Mouse (Mus musculus) ES-E14 (cell line): ENCODE measurements at regions not wholly inside any gene's neighbourhood (a gene's known extent, or its start where the extent isn't known, plus 50 kb on each side); places are given as distances from the start of the nearest gene placed in this dataset.

Experiments used
- DNase-seq: peaks from one replicate; pipeline ENCODE4 v3.0.0-alpha.2; 2013; ENCODE audit warnings: low read depth, low spot score
- H3K27ac ChIP-seq: 2 replicates; pipeline ENCODE4 v1.5.1; 2012; ENCODE audit warnings: low read depth, mild to moderate bottlenecking, low read length, moderate library complexity, mixed read lengths; ENCODE audit not compliant: poor library complexity, insufficient read depth, severe bottlenecking
- H3K36me3 ChIP-seq: 2 replicates; pipeline ENCODE4 v1.6.1; 2012; ENCODE audit warnings: mild to moderate bottlenecking, low read length, moderate library complexity, mixed read lengths; ENCODE audit not compliant: control insufficient read depth, poor library complexity, insufficient read depth, severe bottlenecking
- H3K4me1 ChIP-seq, 2 experiments: fragments of 150-350 bp in 1 of 2; sonication (generic) in 1 of 2; 2 replicates each; pipeline ENCODE4 v1.6.1; 2012; ENCODE audit warnings: low read length in 2 of 2, mild to moderate bottlenecking in 1 of 2, mixed read lengths in 1 of 2; ENCODE audit not compliant: control insufficient read depth in 2 of 2, insufficient read depth in 2 of 2, poor library complexity in 1 of 2
- H3K4me3 ChIP-seq, 2 experiments: fragments of 150-350 bp in 1 of 2; sonication (generic) in 1 of 2; 2 replicates each; pipeline ENCODE4 v1.5.1; 2012; ENCODE audit warnings: low read length in 2 of 2, low read depth in 1 of 2, mild to moderate bottlenecking in 1 of 2, mixed read lengths in 1 of 2; ENCODE audit not compliant: insufficient read depth in 1 of 2, poor library complexity in 1 of 2, severe bottlenecking in 1 of 2
- H3K9ac ChIP-seq: 2 replicates; pipeline ENCODE4 v1.6.1; 2012; ENCODE audit warnings: low read depth, mild to moderate bottlenecking, low read length, mixed read lengths; ENCODE audit not compliant: poor library complexity, insufficient read depth, severe bottlenecking
- H3K9me3 ChIP-seq: fragments of 150-350 bp; sonication (generic); 2 replicates; pipeline ENCODE4 v1.6.1; 2012; ENCODE audit warnings: low read depth, mild to moderate bottlenecking, low read length; ENCODE audit not compliant: control insufficient read depth, insufficient read depth
- CHD2 ChIP-seq: IDR thresholded peaks from 2 replicates; pipeline ENCODE4 v1.6.1; 2014; ENCODE audit warnings: mild to moderate bottlenecking, low read depth, low read length, inconsistent platforms
- HCFC1 ChIP-seq: IDR thresholded peaks from 2 replicates; pipeline ENCODE4 v1.6.1; 2012; ENCODE audit warnings: low read length, inconsistent platforms, borderline replicate concordance; ENCODE audit not compliant: insufficient read depth
- MAFK ChIP-seq: IDR thresholded peaks from 2 replicates; pipeline ENCODE4 v1.6.1; 2014; ENCODE audit warnings: mild to moderate bottlenecking, low read depth, low read length, inconsistent platforms; ENCODE audit not compliant: insufficient read depth
- ZC3H11A ChIP-seq: IDR thresholded peaks from 2 replicates; pipeline ENCODE4 v1.6.1; 2012; ENCODE audit warnings: low read depth, mild to moderate bottlenecking, inconsistent platforms, low read length, borderline replicate concordance
- ZNF384 ChIP-seq: IDR thresholded peaks from 2 replicates; pipeline ENCODE4 v1.6.1; 2012; ENCODE audit warnings: low read depth, low read length, inconsistent platforms
- in situ Hi-C, 2 experiments: fragments of 600-800 bp; cut with MboI; formaldehyde crosslinking; loops; one replicate each; pipeline ENCODE4 v1.15.1; 2025; ENCODE audit warnings: low sequenced_read_pairs in 2 of 2, inconsistent platforms in 1 of 2; ENCODE audit not compliant: unreplicated experiment in 2 of 2

DNA sequence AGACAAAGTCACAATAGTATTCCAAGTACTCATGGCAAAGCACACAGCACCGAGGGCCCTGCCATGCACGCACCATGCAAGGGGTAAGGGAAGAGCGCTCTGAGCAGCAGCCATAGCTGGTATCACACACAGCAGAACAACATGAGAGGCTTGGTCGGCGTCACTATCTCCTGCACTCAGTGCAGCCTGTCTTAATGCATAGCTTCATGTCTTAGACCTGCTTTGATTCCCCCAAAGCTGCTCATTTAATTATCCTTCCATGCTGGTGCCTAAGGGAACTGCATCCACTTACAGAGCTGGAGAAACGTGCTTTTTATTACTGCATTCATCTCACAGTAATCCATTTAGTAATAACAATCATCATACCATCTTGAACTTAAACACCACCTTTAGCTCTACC lies 276.6 kb upstream of the Irak1bp1 start:
- TF ChIP-seq ZNF384 (no peak), CHD2 (no peak), ZC3H11A (no peak), MAFK (no peak), HCFC1 (no peak)
- Histone ChIP-seq H3K27ac (no peak overlapping the region; the same call in 1 of the 2 replicates), H3K36me3 (no peaks in the 10 kb centered on the region), H3K4me1 (no peaks in the 10 kb centered on the region), H3K9me3 (no peaks in the 10 kb centered on the region), H3K9ac (no peak overlapping the region), H3K4me3 (no peak overlapping the region)
- DNase-seq = no peak
- in situ Hi-C loops = no loop called here

DNA sequence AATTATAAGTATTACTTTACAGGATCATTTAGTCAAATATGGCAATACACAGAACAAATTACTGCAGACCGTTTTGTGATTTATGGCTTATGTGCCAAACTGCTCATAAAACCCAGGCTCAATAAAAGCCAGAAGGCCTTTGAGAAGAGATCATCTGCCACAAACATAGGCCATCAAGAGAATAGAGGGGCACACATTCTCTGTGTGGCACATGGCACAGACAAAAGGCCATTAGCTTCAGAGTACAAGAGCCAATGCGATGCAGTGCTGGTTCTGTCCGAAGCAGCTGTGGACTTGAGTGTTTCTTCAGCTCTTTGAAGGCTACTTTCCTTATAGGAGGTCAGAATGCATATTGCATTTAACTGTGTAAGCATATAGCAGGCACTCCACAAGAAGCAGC lies 276.1 kb upstream of the Irak1bp1 start:
- in situ Hi-C loops = no loop called here

DNA sequence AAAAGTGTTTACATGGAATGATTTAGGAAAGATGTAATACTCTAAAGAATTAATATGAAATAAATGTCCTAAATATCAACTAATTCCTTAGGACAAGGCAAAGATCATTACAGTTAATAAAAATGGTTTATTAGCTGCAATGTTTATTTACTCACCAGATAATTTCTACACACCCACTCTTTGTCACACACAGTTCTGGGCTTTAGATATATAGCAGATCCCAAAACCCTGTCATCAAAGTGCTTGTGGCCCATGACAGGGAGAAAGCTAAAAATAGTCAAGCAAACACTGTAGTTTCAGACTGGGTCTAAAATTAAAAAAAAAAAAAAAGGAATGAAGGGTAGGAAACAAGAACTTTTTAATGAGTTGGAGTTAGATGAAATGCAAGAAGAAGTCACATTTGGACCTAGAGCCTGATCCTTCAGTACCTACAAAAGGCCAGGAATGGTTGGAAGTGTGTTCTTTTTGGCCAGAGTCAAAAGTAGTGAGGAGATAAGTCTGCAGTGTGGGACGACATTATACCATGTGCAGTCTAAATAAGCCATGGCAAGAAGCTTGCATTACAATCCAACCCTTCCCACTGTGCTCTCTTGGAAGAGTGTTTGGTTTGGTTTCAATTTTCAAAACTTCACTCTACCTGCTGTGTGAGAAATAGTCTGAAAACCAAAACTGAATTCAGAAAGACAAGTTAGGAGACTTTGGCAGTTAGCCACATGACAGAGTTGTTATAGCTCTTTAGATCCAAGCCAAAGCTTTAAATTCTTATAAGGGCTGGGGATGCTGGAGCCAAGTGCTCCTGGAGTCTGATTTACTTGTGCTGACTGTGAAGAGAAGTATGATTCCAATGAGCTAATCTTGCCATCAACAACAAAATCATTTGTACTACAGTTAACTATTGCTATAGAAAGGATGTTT lies 266.5 kb upstream of the Irak1bp1 start:
- no peak overlapping the region for H3K27ac ChIP-seq
- H3K9me3 ChIP-seq = no peaks in the 10 kb centered on the region
- no peaks in the 10 kb centered on the region for H3K36me3 ChIP-seq
- in situ Hi-C loops = no loop called here
- no peak overlapping the region for H3K4me3 ChIP-seq
- DNase-seq = no peak
- TF ChIP-seq MAFK (no peak), ZC3H11A (no peak), CHD2 (no peak), HCFC1 (no peak), ZNF384 (no peak)
- H3K9ac ChIP-seq = no peak overlapping the region
- no peaks in the 10 kb centered on the region for H3K4me1 ChIP-seq

More for the DNA sequence above, 276.1 kb upstream of the Irak1bp1 start:
- Histone ChIP-seq H3K27ac (no peak overlapping the region), H3K4me3 (no peak overlapping the region), H3K9me3 (no peaks in the 10 kb centered on the region), H3K9ac (no peak overlapping the region), H3K4me1 (no peaks in the 10 kb centered on the region), H3K36me3 (no peaks in the 10 kb centered on the region)
- TF ChIP-seq MAFK = no peak
- TF ChIP-seq HCFC1 = no peak
- DNase-seq = no peak

DNA sequence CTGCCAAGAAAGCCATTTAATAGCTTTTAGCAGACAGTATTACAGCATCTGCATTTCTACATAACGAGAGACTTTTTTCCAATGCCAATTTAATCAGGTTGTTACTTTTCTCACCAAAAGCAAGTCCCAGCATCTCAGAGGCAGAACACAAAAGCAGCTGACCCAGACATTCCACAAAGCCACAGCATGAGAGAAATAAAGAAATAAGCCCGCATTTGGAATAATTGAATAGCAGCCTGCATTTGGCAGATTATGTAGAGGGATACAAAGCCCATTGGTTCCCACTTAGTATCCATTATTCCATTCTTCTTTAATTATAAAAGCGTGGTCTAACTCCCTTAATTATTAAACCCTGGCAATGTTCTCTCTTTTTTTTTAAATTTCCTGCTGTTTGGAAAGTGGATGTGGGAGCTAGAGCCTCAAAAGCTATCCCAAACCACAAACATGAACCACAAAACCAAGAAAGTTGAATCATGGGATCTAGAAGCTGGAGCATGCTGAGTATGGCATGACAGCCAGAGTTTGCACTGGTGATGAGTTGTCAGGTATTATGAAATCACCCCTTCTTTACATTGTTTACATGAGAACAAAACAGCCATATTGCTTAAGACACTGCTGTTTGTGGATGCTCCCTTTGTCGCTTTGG lies 247.8 kb upstream of the Irak1bp1 start:
- in situ Hi-C loops = no loop called here

More for the DNA sequence above, 247.8 kb upstream of the Irak1bp1 start:
- Histone ChIP-seq H3K4me1 (no peaks in the 10 kb centered on the region), H3K4me3 (no peak overlapping the region), H3K9me3 (no peaks in the 10 kb centered on the region), H3K9ac (no peak overlapping the region), H3K36me3 (no peaks in the 10 kb centered on the region), H3K27ac (no peak overlapping the region)
- no peak for DNase-seq
- no peak for TF ChIP-seq ZNF384
- TF ChIP-seq ZC3H11A = no peak
- no peak for TF ChIP-seq MAFK
- TF ChIP-seq CHD2 = no peak
- no peak for TF ChIP-seq HCFC1
